Mouse (Mus musculus) heart, embryonic 11.5 days (tissue): ENCODE data around the gene Idnk. TPM values are rescaled to one million over a fixed set of nuclear protein-coding genes. Genes with fewer than 3 reads are reported as not detected.
"Not testable (repeated sequence)": the region's sequence is repeated elsewhere in the genome, so short reads cannot be mapped to it uniquely, and the experiment has no call there.

Experiments
- ATAC-seq: fragments of 200-750 bp; cut with Nextera tagmentation; replicated peaks from 2 replicates; pipeline ENCODE4 v1.8.0; 2017; ENCODE audit warnings: moderate library complexity; ENCODE audit not compliant: insufficient number of reproducible peaks, low FRiP score, low TSS enrichment
- H3K27ac ChIP-seq: fragments of 300-500 bp; sonication (generic); 2 replicates; pipeline ENCODE4 v1.5.1; 2014; ENCODE audit warnings: mild to moderate bottlenecking, low read depth, low read length
- H3K27me3 ChIP-seq: fragments of 300-500 bp; sonication (generic); 2 replicates; pipeline ENCODE4 v1.6.1; 2014; ENCODE audit warnings: mild to moderate bottlenecking, low read length, mixed read lengths; ENCODE audit not compliant: control insufficient read depth, insufficient read depth
- H3K36me3 ChIP-seq: fragments of 300-500 bp; sonication (generic); 2 replicates; pipeline ENCODE4 v1.6.1; 2014; ENCODE audit warnings: mild to moderate bottlenecking, low read length, moderate library complexity, mixed read lengths; ENCODE audit not compliant: control insufficient read depth, insufficient read depth
- H3K4me1 ChIP-seq: fragments of 300-500 bp; sonication (generic); 2 replicates; pipeline ENCODE4 v1.6.1; 2014; ENCODE audit warnings: low read length; ENCODE audit not compliant: control insufficient read depth, insufficient read depth
- H3K4me2 ChIP-seq: fragments of 300-500 bp; sonication (generic); 2 replicates; pipeline ENCODE4 v1.6.1; 2014; ENCODE audit warnings: mild to moderate bottlenecking, moderate library complexity
- H3K4me3 ChIP-seq: fragments of 300-500 bp; sonication (generic); 2 replicates; pipeline ENCODE4 v1.5.1; 2014; ENCODE audit warnings: low read depth, low read length
- H3K9ac ChIP-seq: fragments of 300-500 bp; sonication (generic); 2 replicates; pipeline ENCODE4 v1.6.1; 2014; ENCODE audit warnings: mild to moderate bottlenecking, low read depth, low read length, moderate library complexity
- H3K9me3 ChIP-seq: fragments of 300-500 bp; sonication (generic); replicated peaks from 2 replicates; pipeline ENCODE4 v1.6.1; 2016; ENCODE audit warnings: low read length; ENCODE audit not compliant: control insufficient read depth
- WGBS: fragments of 180-500 bp; shearing (Covaris S2); extraction: QIAGEN DNeasy Blood & Tissue Kit; methylation state at CpG from one replicate; pipeline ENCODE4 v1.1.7; 2014; ENCODE audit not compliant: insufficient replicate concordance; 5-methylcytosine and 5-hydroxymethylcytosine counted together
- polyA plus RNA-seq: library from polyadenylated mRNA; unstranded; fragments of >200 nt; fragmentation: Nextera tagmentation; extraction: Ambion mirVana; gene quantifications from 2 replicates; pipeline ENCODE4 v1.2.1, GENCODE M21; 2014

The Idnk gene
- polyA plus RNA-seq, 1 experiment from 2014 or later: 30.7 TPM

- H3K4me1 ChIP-seq: peaks cover 10% of the 10 kb centered on the region; the same call in 1 of the 2 replicates
- peak overlapping the region; percentile 98 for H3K4me3 ChIP-seq
- no peaks in the 10 kb centered on the region for H3K27me3 ChIP-seq
- under 1% methylated on average over 77 of the region's 83 CpGs for WGBS
- peak overlapping the region; percentile 75 for H3K4me2 ChIP-seq
- peak; percentile 97 for ATAC-seq
- no peaks in the 10 kb centered on the region for H3K9me3 ChIP-seq
- H3K27ac ChIP-seq: peak overlapping the region; percentile 100
- H3K9ac ChIP-seq: peak overlapping the region; percentile 100
- H3K36me3 ChIP-seq: peaks cover 4% of the 10 kb centered on the region; the same call in 1 of the 2 replicates
These were observed 28.4 kb upstream of the Idnk start for GRCm38 (mm10) chr13:58128768-58129671.

- Histone ChIP-seq H3K36me3 (peaks cover 4% of the 10 kb centered on the region; the same call in 1 of the 2 replicates), H3K9me3 (no peaks in the 10 kb centered on the region), H3K27ac (peak overlapping the region; percentile 100), H3K4me2 (peak overlapping the region; percentile 75), H3K4me1 (peaks cover 8% of the 10 kb centered on the region; the same call in 1 of the 2 replicates), H3K4me3 (peak overlapping the region; percentile 98), H3K27me3 (no peaks in the 10 kb centered on the region), H3K9ac (peak overlapping the region; percentile 100)
- 37% methylated on average over 4 of the region's 4 CpGs for WGBS
- no peak for ATAC-seq
These were observed 27.7 kb upstream of the Idnk start for GRCm38 (mm10) chr13:58129687-58130246.

GRCm38 (mm10) chr13:58131692-58132091 is 25.8 kb upstream of the Idnk start:
- ATAC-seq: no peak
- Histone ChIP-seq H3K4me1 (peaks cover 6% of the 10 kb centered on the region; the same call in 1 of the 2 replicates), H3K9me3 (no peaks in the 10 kb centered on the region), H3K27me3 (no peaks in the 10 kb centered on the region), H3K36me3 (0 out of 2 replicates have a peak, but pooled peaks cover 2% of the 10 kb centered on the region), H3K4me3 (no peak overlapping the region), H3K9ac (no peak overlapping the region), H3K4me2 (no peak overlapping the region), H3K27ac (no peak overlapping the region)
- 46% methylated on average over 3 of the region's 3 CpGs for WGBS

GRCm38 (mm10) chr13:58146603-58147002 is 10.8 kb upstream of the Idnk start:
- not testable (repeated sequence) for H3K36me3 ChIP-seq, ATAC-seq, H3K9ac ChIP-seq, H3K4me1 ChIP-seq, H3K27me3 ChIP-seq, H3K27ac ChIP-seq, H3K9me3 ChIP-seq, H3K4me3 ChIP-seq, H3K4me2 ChIP-seq
- 93% methylated on average over 8 of the region's 8 CpGs for WGBS

GRCm38 (mm10) chr13:58147760-58148159 is 9.7 kb upstream of the Idnk start:
- no peak overlapping the region for H3K4me3 ChIP-seq
- no peak for ATAC-seq
- no peaks in the 10 kb centered on the region for H3K27me3 ChIP-seq
- 76% methylated on average over 1 of the region's 1 CpGs for WGBS
- H3K36me3 ChIP-seq: no peaks in the 10 kb centered on the region
- no peak overlapping the region for H3K27ac ChIP-seq
- H3K4me2 ChIP-seq: no peak overlapping the region
- H3K9ac ChIP-seq: no peak overlapping the region
- no peaks in the 10 kb centered on the region; the same call in 1 of the 2 replicates for H3K4me1 ChIP-seq
- H3K9me3 ChIP-seq: no peaks in the 10 kb centered on the region

- peak overlapping the region; percentile 28 for H3K9ac ChIP-seq
- no peaks in the 10 kb centered on the region; the same call in 1 of the 2 replicates for H3K4me1 ChIP-seq
- no peaks in the 10 kb centered on the region for H3K27me3 ChIP-seq
- peak overlapping the region; percentile 44 for H3K4me3 ChIP-seq
- no peaks in the 10 kb centered on the region for H3K9me3 ChIP-seq
- no peak overlapping the region for H3K27ac ChIP-seq
- ATAC-seq: peak; percentile 61; the same call in 1 of the 2 replicates
- WGBS: 1% methylated on average over 17 of the region's 17 CpGs
- H3K36me3 ChIP-seq: no peaks in the 10 kb centered on the region
- H3K4me2 ChIP-seq: peak overlapping the region; percentile 76
These were observed 9.1 kb upstream of the Idnk start for GRCm38 (mm10) chr13:58148256-58148831.

GRCm38 (mm10) chr13:58149033-58149558 is 8.4 kb upstream of the Idnk start:
- Histone ChIP-seq H3K9me3 (no peaks in the 10 kb centered on the region), H3K4me3 (peak overlapping the region; percentile 44), H3K4me2 (peak overlapping the region; percentile 76), H3K9ac (no peak overlapping the region), H3K27ac (no peak overlapping the region), H3K4me1 (no peaks in the 10 kb centered on the region; the same call in 1 of the 2 replicates), H3K27me3 (no peaks in the 10 kb centered on the region), H3K36me3 (no peaks in the 10 kb centered on the region)
- WGBS: 34% methylated on average over 5 of the region's 5 CpGs
- no peak for ATAC-seq

GRCm38 (mm10) chr13:58149629-58150028 is 7.8 kb upstream of the Idnk start:
- H3K27me3 ChIP-seq: no peaks in the 10 kb centered on the region
- H3K4me1 ChIP-seq: no peaks in the 10 kb centered on the region; the same call in 1 of the 2 replicates
- WGBS: 86% methylated on average over 3 of the region's 3 CpGs
- H3K27ac ChIP-seq: no peak overlapping the region
- no peak overlapping the region for H3K4me2 ChIP-seq
- H3K4me3 ChIP-seq: no peak overlapping the region
- no peak for ATAC-seq
- H3K9ac ChIP-seq: no peak overlapping the region
- no peaks in the 10 kb centered on the region for H3K36me3 ChIP-seq
- H3K9me3 ChIP-seq: no peaks in the 10 kb centered on the region
